Comparison of ENCODE assay signal across 35 mouse cellular contexts in genomic region chr5:140171710-140172109, GRCm38 (mm10).
"Had no signal": no experiment of that assay in that cellular context is flagged by ENCODE, and none has a peak within 500 bp of the region (broad histone marks: within the 10 kb centered on the region; RNA-seq: fewer than 3 reads in every experiment).

No protein-coding gene starts in this region.

- H3K36me3 ChIP-seq: heart, embryonic 10.5 days; heart, embryonic 12.5 days; heart, embryonic 13.5 days; heart, embryonic 15.5 days; hindbrain, embryonic 10.5 days; hindbrain, embryonic 13.5 days; hindbrain, embryonic 15.5 days; intestine, embryonic 15.5 days; kidney, embryonic 15.5 days had no signal

- H3K27ac ChIP-seq: heart, adult 2 months; heart, embryonic 10.5 days; heart, embryonic 13.5 days; heart, embryonic 15.5 days; hindbrain, embryonic 10.5 days; hindbrain, embryonic 12.5 days; hindbrain, embryonic 13.5 days; hindbrain, embryonic 14.5 days; hindbrain, embryonic 15.5 days; hindbrain, postnatal 0 days; intestine, embryonic 15.5 days; kidney, embryonic 15.5 days; kidney, postnatal 0 days; layer of hippocampus, adult 2 months had no signal

- H3K4me1 ChIP-seq: intestine, embryonic 15.5 days had no signal

- H3K9ac ChIP-seq: heart, embryonic 12.5 days; heart, embryonic 13.5 days; heart, embryonic 15.5 days; hindbrain, embryonic 12.5 days; hindbrain, embryonic 13.5 days; hindbrain, embryonic 14.5 days; hindbrain, embryonic 15.5 days; intestine, embryonic 15.5 days; kidney, embryonic 15.5 days had no signal

- H3K4me3 ChIP-seq: heart, adult 2 months; heart, embryonic 10.5 days; heart, embryonic 12.5 days; heart, embryonic 13.5 days; heart, embryonic 15.5 days; hindbrain, embryonic 10.5 days; hindbrain, embryonic 12.5 days; hindbrain, embryonic 13.5 days; hindbrain, embryonic 15.5 days; intestine, embryonic 15.5 days; kidney, embryonic 15.5 days; layer of hippocampus, adult 2 months had no signal

- H3K27me3 ChIP-seq: heart, embryonic 12.5 days; heart, embryonic 13.5 days; heart, embryonic 15.5 days; hindbrain, embryonic 12.5 days; hindbrain, embryonic 13.5 days; hindbrain, embryonic 15.5 days; intestine, embryonic 15.5 days; kidney, embryonic 15.5 days had no signal

- DNase-seq: heart, adult 2 months; heart, postnatal 10 days; heart, postnatal 14 days; heart, postnatal 36 days; heart, postnatal 4 days; kidney, adult 18-20 months; kidney, adult 2 months; kidney, adult 8-10 months; kidney, adult 9 months; kidney, postnatal 10 days; kidney, postnatal 14 days; kidney, postnatal 25 days; kidney, postnatal 36 days; kidney, postnatal 4 days; layer of hippocampus, adult 9-11 months; layer of hippocampus, postnatal 36 days had no signal

- H3K9me3 ChIP-seq: heart, embryonic 10.5 days; heart, embryonic 12.5 days; heart, embryonic 13.5 days; heart, embryonic 15.5 days; hindbrain, embryonic 10.5 days; hindbrain, embryonic 12.5 days; hindbrain, embryonic 13.5 days; hindbrain, embryonic 15.5 days; intestine, embryonic 15.5 days; kidney, embryonic 15.5 days had no signal

- ATAC-seq: hindbrain, embryonic 16.5 days; hindbrain, postnatal 0 days; inflammation-experienced regulatory T-cells, adult 6 months; intestine, embryonic 15.5 days; intestine, embryonic 16.5 days; intestine, postnatal 0 days had no signal

- H3K4me2 ChIP-seq: heart, embryonic 11.5 days; heart, embryonic 12.5 days; heart, embryonic 13.5 days; heart, embryonic 15.5 days; hindbrain, embryonic 12.5 days; hindbrain, embryonic 13.5 days; hindbrain, embryonic 14.5 days; hindbrain, embryonic 15.5 days; intestine, embryonic 15.5 days; kidney, embryonic 15.5 days had no signal
